Mouse (Mus musculus) midbrain, embryonic 13.5 days (tissue): Measurements from ENCODE around the gene Ttf1. TPM values are rescaled to one million over a fixed set of nuclear protein-coding genes. Genes with fewer than 3 reads are reported as not detected.
A peak's percentile ranks its signal among the peaks of the same experiment; 100 is the strongest.

Source experiments
- ATAC-seq: fragments of 200-750 bp; cut with Nextera tagmentation; 2 replicates; pipeline ENCODE4 v1.8.0; 2017; ENCODE audit warnings: mild to moderate bottlenecking, moderate TSS enrichment, moderate library complexity
- H3K27ac ChIP-seq: fragments of 300-500 bp; sonication (generic); 2 replicates; pipeline ENCODE4 v1.5.1; 2015; ENCODE audit warnings: inconsistent platforms, mild to moderate bottlenecking, moderate library complexity
- H3K27me3 ChIP-seq: fragments of 300-500 bp; sonication (generic); 2 replicates; pipeline ENCODE4 v1.6.1; 2015; ENCODE audit warnings: mild to moderate bottlenecking, inconsistent platforms
- H3K36me3 ChIP-seq: fragments of 300-500 bp; sonication (generic); 2 replicates; pipeline ENCODE4 v1.6.1; 2015; ENCODE audit warnings: mild to moderate bottlenecking, inconsistent platforms
- H3K4me1 ChIP-seq: fragments of 300-500 bp; sonication (generic); replicated peaks from 2 replicates; pipeline ENCODE4 v1.6.1; 2015; ENCODE audit warnings: inconsistent platforms
- H3K4me2 ChIP-seq: fragments of 300-500 bp; sonication (generic); replicated peaks from 2 replicates; pipeline ENCODE4 v1.6.1; 2015; ENCODE audit warnings: moderate library complexity, mild to moderate bottlenecking, inconsistent platforms
- H3K4me3 ChIP-seq: fragments of 300-500 bp; sonication (generic); replicated peaks from 2 replicates; pipeline ENCODE4 v1.5.1; 2015; ENCODE audit warnings: mild to moderate bottlenecking, inconsistent platforms
- H3K9ac ChIP-seq: fragments of 300-500 bp; sonication (generic); replicated peaks from 2 replicates; pipeline ENCODE4 v1.6.1; 2015; ENCODE audit warnings: mild to moderate bottlenecking, inconsistent platforms
- H3K9me3 ChIP-seq: fragments of 300-500 bp; sonication (generic); 2 replicates; pipeline ENCODE4 v1.6.1; 2016; ENCODE audit warnings: mild to moderate bottlenecking, inconsistent platforms
- whole genome bisulfite sequencing: fragments of 180-500 bp; shearing (Covaris S2); methylation state at CpG from one replicate; pipeline ENCODE4 v1.1.7; 2015; 5-methylcytosine and 5-hydroxymethylcytosine counted together
- polyA plus RNA-seq: library from polyadenylated mRNA; unstranded; fragments of >200 nt; fragmentation: Nextera tagmentation; extraction: Ambion mirVana; gene quantifications from 2 replicates; pipeline ENCODE4 v1.2.1, GENCODE M21; 2015

Gene Ttf1
- 10.1 and 10.4 TPM in 2 replicates for polyA plus RNA-seq

GRCm38 (mm10) chr2:29060135-29060597 is at the start of gene Ttf1:
Gene Ttf1, plus strand, starts transcription at chr2:29060262.
- Histone ChIP-seq H3K27ac (peak within 1 kb of the TSS; percentile 87), H3K4me2 (peak within 1 kb of the TSS; percentile 94), H3K9ac (peak within 1 kb of the TSS; percentile 72), H3K4me1 (peaks cover 13% of the 10 kb centered on the region), H3K27me3 (peaks cover 29% of the 10 kb centered on the region), H3K4me3 (peak within 1 kb of the TSS; percentile 73), H3K36me3 (no peaks in the 10 kb centered on the region), H3K9me3 (no peaks in the 10 kb centered on the region)
- ATAC-seq, result peak; percentile 97
- WGBS, result under 1% methylated on average over 41 of the region's 41 CpGs

GRCm38 (mm10) chr2:29012523-29012922 is 47.5 kb upstream of the Ttf1 start:
- Histone ChIP-seq H3K4me3 (no peak overlapping the region), H3K4me2 (no peak overlapping the region), H3K9me3 (no peaks in the 10 kb centered on the region), H3K9ac (no peak overlapping the region), H3K27me3 (peaks cover 35% of the 10 kb centered on the region), H3K4me1 (peaks cover 39% of the 10 kb centered on the region), H3K27ac (no peak overlapping the region), H3K36me3 (no peaks in the 10 kb centered on the region)
- 75% methylated on average over 5 of the region's 5 CpGs for WGBS
- ATAC-seq, result no peak

- H3K4me1 ChIP-seq, result peaks cover 19% of the 10 kb centered on the region
- no peaks in the 10 kb centered on the region for H3K9me3 ChIP-seq
- peak; percentile 91 for ATAC-seq
- peak overlapping the region; percentile 81 for H3K27ac ChIP-seq
- 46% methylated on average over 27 of the region's 27 CpGs for WGBS
- H3K4me2 ChIP-seq, result peak overlapping the region; percentile 36
- peak overlapping the region; percentile 47 for H3K9ac ChIP-seq
- H3K36me3 ChIP-seq, result no peaks in the 10 kb centered on the region
- peaks cover 9% of the 10 kb centered on the region; the same call in 1 of the 2 replicates for H3K27me3 ChIP-seq
- no peak overlapping the region for H3K4me3 ChIP-seq
These were observed 43.2 kb upstream of the Ttf1 start for GRCm38 (mm10) chr2:29016599-29017587.

GRCm38 (mm10) chr2:29018680-29019079 is 41.4 kb upstream of the Ttf1 start:
- H3K36me3 ChIP-seq, result no peaks in the 10 kb centered on the region
- no peak overlapping the region for H3K4me2 ChIP-seq
- H3K9ac ChIP-seq, result no peak overlapping the region
- H3K27ac ChIP-seq, result no peak overlapping the region
- peaks cover 19% of the 10 kb centered on the region for H3K4me1 ChIP-seq
- ATAC-seq, result no peak
- H3K4me3 ChIP-seq, result no peak overlapping the region
- WGBS, result 48% methylated on average over 5 of the region's 5 CpGs
- no peaks in the 10 kb centered on the region for H3K9me3 ChIP-seq
- peaks cover 11% of the 10 kb centered on the region; the same call in 1 of the 2 replicates for H3K27me3 ChIP-seq

GRCm38 (mm10) chr2:29021025-29021424 is 39.0 kb upstream of the Ttf1 start:
- Histone ChIP-seq H3K4me3 (no peak overlapping the region), H3K36me3 (no peaks in the 10 kb centered on the region), H3K4me1 (peaks cover 16% of the 10 kb centered on the region), H3K4me2 (no peak overlapping the region), H3K9me3 (no peaks in the 10 kb centered on the region), H3K27me3 (peaks cover 6% of the 10 kb centered on the region; the same call in 1 of the 2 replicates), H3K27ac (no peak overlapping the region), H3K9ac (no peak overlapping the region)
- ATAC-seq, result no peak
- WGBS, result 75% methylated on average over 17 of the region's 17 CpGs

- no peaks in the 10 kb centered on the region; the same call in 1 of the 2 replicates for H3K4me1 ChIP-seq
- no peaks in the 10 kb centered on the region for H3K36me3 ChIP-seq
- H3K4me3 ChIP-seq, result no peak overlapping the region
- H3K27ac ChIP-seq, result no peak overlapping the region
- no peak overlapping the region for H3K9ac ChIP-seq
- no peak for ATAC-seq
- 96% methylated on average over 7 of the region's 7 CpGs for WGBS
- H3K4me2 ChIP-seq, result no peak overlapping the region
- H3K27me3 ChIP-seq, result peaks cover 9% of the 10 kb centered on the region; the same call in 1 of the 2 replicates
- H3K9me3 ChIP-seq, result no peaks in the 10 kb centered on the region
These were observed 37.1 kb upstream of the Ttf1 start for GRCm38 (mm10) chr2:29023001-29023400.

- H3K4me3 ChIP-seq, result no peak overlapping the region
- WGBS, result 88% methylated on average over 5 of the region's 5 CpGs
- no peak overlapping the region for H3K9ac ChIP-seq
- ATAC-seq, result no peak
- H3K27ac ChIP-seq, result no peak overlapping the region
- H3K4me2 ChIP-seq, result no peak overlapping the region
- H3K27me3 ChIP-seq, result peaks cover 21% of the 10 kb centered on the region
- peaks cover 9% of the 10 kb centered on the region for H3K4me1 ChIP-seq
- no peaks in the 10 kb centered on the region for H3K9me3 ChIP-seq
- H3K36me3 ChIP-seq, result no peaks in the 10 kb centered on the region
These were observed 34.8 kb upstream of the Ttf1 start for GRCm38 (mm10) chr2:29025284-29025683.

GRCm38 (mm10) chr2:29030048-29030734 is 29.9 kb upstream of the Ttf1 start:
- 0 out of 2 replicates have a peak overlapping the region, but pooled peaks have one; percentile 9 for H3K4me2 ChIP-seq
- H3K4me1 ChIP-seq, result peaks cover 37% of the 10 kb centered on the region
- peak overlapping the region; percentile 44 for H3K27ac ChIP-seq
- peak; percentile 71 for ATAC-seq
- no peak overlapping the region for H3K4me3 ChIP-seq
- H3K36me3 ChIP-seq, result no peaks in the 10 kb centered on the region
- no peaks in the 10 kb centered on the region for H3K9me3 ChIP-seq
- peaks cover 44% of the 10 kb centered on the region for H3K27me3 ChIP-seq
- H3K9ac ChIP-seq, result no peak overlapping the region; the same call in 1 of the 2 replicates
- 34% methylated on average over 20 of the region's 20 CpGs for WGBS

- no peak for ATAC-seq
- peaks cover 37% of the 10 kb centered on the region for H3K4me1 ChIP-seq
- 95% methylated on average over 4 of the region's 4 CpGs for WGBS
These were observed 28.1 kb upstream of the Ttf1 start for GRCm38 (mm10) chr2:29031951-29032350.

GRCm38 (mm10) chr2:29034542-29035475 is 25.3 kb upstream of the Ttf1 start:
- peaks cover 65% of the 10 kb centered on the region for H3K27me3 ChIP-seq
- no peaks in the 10 kb centered on the region for H3K9me3 ChIP-seq
- no peak overlapping the region for H3K27ac ChIP-seq
- H3K4me3 ChIP-seq, result no peak overlapping the region
- WGBS, result 29% methylated on average over 20 of the region's 20 CpGs
- peaks cover 39% of the 10 kb centered on the region for H3K4me1 ChIP-seq
- peak; percentile 53; the same call in 1 of the 2 replicates for ATAC-seq
- no peak overlapping the region for H3K4me2 ChIP-seq
- no peaks in the 10 kb centered on the region for H3K36me3 ChIP-seq
- no peak overlapping the region for H3K9ac ChIP-seq

More at GRCm38 (mm10) chr2:29031951-29032350, 28.1 kb upstream of the Ttf1 start:
- Histone ChIP-seq H3K4me2 (no peak overlapping the region), H3K27me3 (peaks cover 54% of the 10 kb centered on the region), H3K27ac (no peak overlapping the region), H3K36me3 (no peaks in the 10 kb centered on the region), H3K9me3 (no peaks in the 10 kb centered on the region), H3K9ac (no peak overlapping the region), H3K4me3 (no peak overlapping the region)

- H3K4me2 ChIP-seq, result no peak overlapping the region
- ATAC-seq, result no peak
- H3K9ac ChIP-seq, result no peak overlapping the region
- H3K9me3 ChIP-seq, result no peaks in the 10 kb centered on the region
- H3K27me3 ChIP-seq, result peaks cover 63% of the 10 kb centered on the region
- no peak overlapping the region for H3K27ac ChIP-seq
- 56% methylated on average over 8 of the region's 8 CpGs for WGBS
- no peaks in the 10 kb centered on the region for H3K36me3 ChIP-seq
- H3K4me1 ChIP-seq, result peaks cover 40% of the 10 kb centered on the region
- H3K4me3 ChIP-seq, result no peak overlapping the region
These were observed 24.4 kb upstream of the Ttf1 start for GRCm38 (mm10) chr2:29035698-29036097.
